In genomic region chr16:32165281-32165821, GRCm38 (mm10) we compare ENCODE assay signal across 8 mouse cellular contexts. TPM values are rescaled to one million over a fixed set of nuclear protein-coding genes. Genes with fewer than 3 reads are reported as not detected.
A peak's percentile ranks its signal among the peaks of the same experiment; 100 is the strongest.
DNase-seq lines count a peak whose midpoint lies in the region; ATAC-seq lines count a peak whose summit lies in the region.

TSS of gene Nrros (minus strand) at chr16:32165594.

- peak within 1 kb of the TSS; percentile 79 for H3K4me2 ChIP-seq in kidney, embryonic 15.5 days
- peak within 1 kb of the TSS; percentile 85 for H3K4me2 ChIP-seq in liver, embryonic 15.5 days

- peak; percentile 52 for DNase-seq in urinary bladder, postnatal 14 days (ENCODE audit: low spot score)
- DNase-seq in urinary bladder, adult 18-20 months (ENCODE audit: low spot score in 2 of 2), result no peak
- DNase-seq in embryo, embryonic 11 days, result peak; percentile 60
- peak; percentile 52 to 84 for DNase-seq in heart, adult 9 months (ENCODE audit: low spot score in 2 of 2)
- DNase-seq in neural tube, embryonic 10.5 days (ENCODE audit: extremely low spot score, low spot score), result peak; percentile 35
- peak; percentile 74 to 82 for DNase-seq in thymus, adult 18-20 months

- ATAC-seq in kidney, embryonic 15.5 days (replicated peaks; ENCODE audit: low FRiP score), result peak; percentile 65
- peak; percentile 74 for ATAC-seq in liver, embryonic 15.5 days (ENCODE audit: insufficient read depth)

- H3K27ac ChIP-seq in kidney, embryonic 15.5 days, result peak within 1 kb of the TSS; percentile 15; the same call in 1 of the 2 replicates
- H3K27ac ChIP-seq in liver, embryonic 15.5 days (replicated peaks), result peak within 1 kb of the TSS; percentile 51

- H3K9ac ChIP-seq in kidney, embryonic 15.5 days, result peak within 1 kb of the TSS; percentile 49
- peak within 1 kb of the TSS; percentile 65 for H3K9ac ChIP-seq in liver, embryonic 15.5 days

- H3K9me3 ChIP-seq in kidney, embryonic 15.5 days (replicated peaks), result no peaks in the 10 kb centered on the region
- H3K9me3 ChIP-seq in liver, embryonic 15.5 days (replicated peaks), result no peaks in the 10 kb centered on the region

- H3K4me1 ChIP-seq in kidney, embryonic 15.5 days, result peaks cover 25% of the 10 kb centered on the region
- peaks cover 48% of the 10 kb centered on the region for H3K4me1 ChIP-seq in liver, embryonic 15.5 days (replicated peaks)

- H3K36me3 ChIP-seq in kidney, embryonic 15.5 days, result no peaks in the 10 kb centered on the region
- peaks cover 5% of the 10 kb centered on the region; the same call in 1 of the 2 replicates for H3K36me3 ChIP-seq in liver, embryonic 15.5 days (replicated peaks)

- H3K4me3 ChIP-seq in kidney, embryonic 15.5 days (replicated peaks), result peak within 1 kb of the TSS; percentile 50
- H3K4me3 ChIP-seq in liver, embryonic 15.5 days (replicated peaks), result peak within 1 kb of the TSS; percentile 62

- under 1% methylated on average over 25 of the region's 25 CpGs for WGBS in kidney, embryonic 15.5 days
- WGBS in liver, embryonic 15.5 days (ENCODE audit: insufficient replicate concordance), result 1% methylated on average over 25 of the region's 25 CpGs

- H3K27me3 ChIP-seq in kidney, embryonic 15.5 days, result peaks cover 8% of the 10 kb centered on the region; the same call in 1 of the 2 replicates
- H3K27me3 ChIP-seq in liver, embryonic 15.5 days, result no peaks in the 10 kb centered on the region

RNA-seq across cellular contexts. Expression of gene Nrros, which starts in this region (rescaled TPM):
- polyA plus RNA-seq in kidney, embryonic 15.5 days (2015; fragmentation: Nextera tagmentation; extraction: Ambion mirVana), result 17.7 and 17.8 TPM in 2 replicates
- 24.1 and 24.5 TPM in 2 replicates for polyA plus RNA-seq in liver, embryonic 15.5 days (2015; fragmentation: Nextera tagmentation; extraction: Ambion mirVana)

Comparison
In these comparisons a context has a peak if more than half of its experiments do, and no peak if none do; other contexts are left out.
1. DNase-seq: peak in urinary bladder, postnatal 14 days (single experiment), embryo, embryonic 11 days (single experiment), heart, adult 9 months (2 of 2), neural tube, embryonic 10.5 days (single experiment) and thymus, adult 18-20 months (2 of 2); none in urinary bladder, adult 18-20 months (0 of 2).